Mouse (Mus musculus) spleen, adult 2 months (tissue): ENCODE measurements around the gene 1810024B03Rik. TPM values are rescaled to one million over a fixed set of nuclear protein-coding genes. Genes with fewer than 3 reads are reported as not detected.
"Not testable (repeated sequence)": the region's sequence is repeated elsewhere in the genome, so short reads cannot be mapped to it uniquely, and the experiment has no call there.

Experiments used
- DNase-seq, 2 experiments: peaks; one replicate each; pipeline versions ENCODE4 v3.0.0 to v3.0.0-alpha.2; 2012 to 2021; ENCODE audit warnings: low spot score in 2 of 2, low read depth in 1 of 2
- H3K27ac ChIP-seq: fragments of 200-500 bp; 2 replicates; pipeline ENCODE4 v1.5.1; 2012; ENCODE audit warnings: low read length, inconsistent platforms; ENCODE audit not compliant: insufficient read depth
- H3K27me3 ChIP-seq: fragments of 200-500 bp; 2 replicates; pipeline ENCODE4 v1.6.1; 2012; ENCODE audit warnings: mild to moderate bottlenecking, moderate library complexity, low read length, inconsistent platforms; ENCODE audit not compliant: control insufficient read depth, insufficient read depth
- H3K36me3 ChIP-seq: fragments of 200-500 bp; 2 replicates; pipeline ENCODE4 v1.6.1; 2012; ENCODE audit warnings: mild to moderate bottlenecking, low read length, inconsistent platforms; ENCODE audit not compliant: control insufficient read depth, insufficient read depth
- H3K4me1 ChIP-seq: fragments of 200-500 bp; 2 replicates; pipeline ENCODE4 v1.6.1; 2011; ENCODE audit warnings: inconsistent platforms; ENCODE audit not compliant: control insufficient read depth, insufficient read depth, insufficient read length
- H3K4me3 ChIP-seq: fragments of 200-500 bp; 2 replicates; pipeline ENCODE4 v1.5.1; 2011; ENCODE audit warnings: mild to moderate bottlenecking, inconsistent platforms; ENCODE audit not compliant: insufficient read depth, insufficient read length; ENCODE audit errors: extremely low read depth
- CTCF ChIP-seq: fragments of 200-500 bp; IDR thresholded peaks from 2 replicates; pipeline ENCODE4 v1.5.1; 2011; ENCODE audit warnings: mild to moderate bottlenecking, inconsistent platforms; ENCODE audit not compliant: insufficient read depth, insufficient read length, insufficient replicate concordance; ENCODE audit errors: extremely low read depth
- POLR2A ChIP-seq: fragments of 200-500 bp; IDR thresholded peaks from 2 replicates; pipeline ENCODE4 v1.6.1; 2011; ENCODE audit warnings: low read depth, low read length, inconsistent platforms
- WGBS: fragments of 180-500 bp; shearing (Covaris S2); methylation state at CpG from one replicate; pipeline ENCODE4 v1.1.7; 2018; 5-methylcytosine and 5-hydroxymethylcytosine counted together
- polyA plus RNA-seq: library from polyadenylated mRNA; depleted of rRNA; stranded (reverse); fragments of >200 nt; gene quantifications from 2 replicates; pipeline ENCODE4 v1.2.3, GENCODE M21; 2012

The 1810024B03Rik gene
- polyA plus RNA-seq, 1 experiment = 0.60 TPM

GRCm38 (mm10) chr2:127182598-127183381 is 25.3 kb downstream of the 1810024B03Rik start:
- H3K4me1 ChIP-seq = no peaks in the 10 kb centered on the region
- H3K36me3 ChIP-seq = no peaks in the 10 kb centered on the region
- peak overlapping the region; percentile 95 for H3K27ac ChIP-seq
- DNase-seq = peak; percentile 76 to 87
- H3K4me3 ChIP-seq = peak overlapping the region; percentile 71
- 3% methylated on average over 17 of the region's 17 CpGs for WGBS
- H3K27me3 ChIP-seq = no peaks in the 10 kb centered on the region
- TF ChIP-seq CTCF (no peak), POLR2A (peak; percentile 32; the same call in 1 of the 2 replicates)

DNA sequence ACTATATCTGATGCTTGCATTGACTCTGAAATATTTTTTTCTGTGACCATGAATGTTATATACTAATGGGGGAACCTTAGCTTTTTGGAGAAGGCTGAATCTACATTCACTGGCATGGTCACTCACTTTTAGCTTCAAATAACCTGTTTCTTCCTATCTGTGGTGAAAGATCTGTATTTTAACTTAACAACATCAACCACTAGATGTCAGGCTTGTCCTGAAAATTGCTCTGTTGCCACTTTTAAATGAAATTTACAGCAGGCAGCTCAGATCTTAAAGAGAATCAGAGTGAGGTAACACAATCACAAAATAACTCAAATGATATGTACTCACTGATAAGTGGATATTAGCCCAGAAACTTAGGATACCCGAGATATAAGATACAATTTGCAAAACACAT is 41.8 kb downstream of the 1810024B03Rik start:
- not testable (repeated sequence) for H3K36me3 ChIP-seq, H3K27me3 ChIP-seq, H3K27ac ChIP-seq, H3K4me3 ChIP-seq, H3K4me1 ChIP-seq
- 26% methylated on average over 1 of the region's 1 CpGs for WGBS
- peak; percentile 8 to 17 for DNase-seq

- H3K4me1 ChIP-seq = no peaks in the 10 kb centered on the region
- H3K27ac ChIP-seq = no peak overlapping the region
- no peaks in the 10 kb centered on the region for H3K36me3 ChIP-seq
- H3K27me3 ChIP-seq = no peaks in the 10 kb centered on the region
- no peak for DNase-seq
- TF ChIP-seq CTCF = no peak
- 48% methylated on average over 4 of the region's 4 CpGs for WGBS
- no peak overlapping the region for H3K4me3 ChIP-seq
These were observed 42.4 kb downstream of the 1810024B03Rik start for GRCm38 (mm10) chr2:127165675-127166074.

GRCm38 (mm10) chr2:127145699-127146098 is 62.4 kb downstream of the 1810024B03Rik start:
- no peaks in the 10 kb centered on the region for H3K27me3 ChIP-seq
- no peak overlapping the region for H3K4me3 ChIP-seq
- TF ChIP-seq CTCF (no peak), POLR2A (no peak)
- WGBS = 80% methylated on average over 3 of the region's 3 CpGs
- H3K27ac ChIP-seq = no peak overlapping the region
- no peak for DNase-seq
- H3K36me3 ChIP-seq = peaks cover 2% of the 10 kb centered on the region; the same call in 1 of the 2 replicates
- peaks cover 4% of the 10 kb centered on the region; the same call in 1 of the 2 replicates for H3K4me1 ChIP-seq

DNA sequence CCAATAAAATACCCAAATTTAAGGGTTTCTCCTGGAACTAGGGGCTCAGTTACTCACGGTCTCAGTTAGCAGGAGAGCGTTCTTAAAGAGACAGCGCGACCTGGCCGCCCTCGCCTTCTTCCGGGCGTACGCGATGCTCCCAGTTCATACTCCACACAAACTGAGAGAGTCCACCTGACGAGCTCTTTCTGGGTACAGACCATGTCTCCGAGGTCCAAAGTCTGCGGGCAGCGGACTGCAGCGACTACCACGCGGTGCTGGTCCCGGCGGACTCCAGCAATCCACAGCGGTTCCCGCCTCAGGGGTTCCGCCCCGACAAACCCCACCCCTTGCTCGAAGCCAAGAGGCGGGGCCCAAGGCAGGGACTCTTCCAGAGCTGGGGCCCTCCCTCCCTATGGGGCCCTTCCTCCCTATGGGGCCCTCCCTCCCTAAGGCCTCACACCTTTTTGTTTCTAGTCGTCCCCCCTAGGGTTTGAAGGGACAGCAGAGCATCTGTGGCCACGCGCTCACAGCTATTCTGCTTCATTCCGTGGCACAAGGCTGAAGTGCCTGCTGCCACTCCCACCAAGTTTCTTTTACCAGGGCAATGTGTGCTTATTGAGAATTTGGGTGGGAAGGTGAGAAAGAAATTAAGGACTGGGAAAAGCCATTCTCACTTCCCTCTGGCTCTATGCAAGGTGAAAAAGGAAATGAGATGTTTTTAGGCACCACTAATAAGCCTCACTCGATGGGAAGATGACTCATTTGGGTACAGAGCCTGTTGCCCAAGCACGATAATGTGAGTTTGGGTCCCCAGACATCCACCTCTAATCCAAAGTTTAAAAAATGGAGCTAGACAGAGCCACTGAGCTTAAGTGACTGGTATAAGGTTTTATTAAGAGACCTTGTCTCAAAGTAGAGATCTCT is 64.7 kb downstream of the 1810024B03Rik start, which contains the start of gene Itpripl1:
Itpripl1 (minus strand) TSS at position 285 of the 906 bp plus-strand sequence.
- TF ChIP-seq POLR2A = no peak; the same call in 1 of the 2 replicates
- TF ChIP-seq CTCF = no peak
- 4% methylated on average over 31 of the region's 31 CpGs for WGBS
- H3K36me3 ChIP-seq = peaks cover 4% of the 10 kb centered on the region; the same call in 1 of the 2 replicates
- DNase-seq = peak in 1 of 2 experiments; percentile 72
- no peaks in the 10 kb centered on the region for H3K27me3 ChIP-seq
- H3K4me1 ChIP-seq = peaks cover 4% of the 10 kb centered on the region; the same call in 1 of the 2 replicates
- H3K4me3 ChIP-seq = peak within 1 kb of the TSS; percentile 85
- H3K27ac ChIP-seq = peak within 1 kb of the TSS; percentile 63

DNA sequence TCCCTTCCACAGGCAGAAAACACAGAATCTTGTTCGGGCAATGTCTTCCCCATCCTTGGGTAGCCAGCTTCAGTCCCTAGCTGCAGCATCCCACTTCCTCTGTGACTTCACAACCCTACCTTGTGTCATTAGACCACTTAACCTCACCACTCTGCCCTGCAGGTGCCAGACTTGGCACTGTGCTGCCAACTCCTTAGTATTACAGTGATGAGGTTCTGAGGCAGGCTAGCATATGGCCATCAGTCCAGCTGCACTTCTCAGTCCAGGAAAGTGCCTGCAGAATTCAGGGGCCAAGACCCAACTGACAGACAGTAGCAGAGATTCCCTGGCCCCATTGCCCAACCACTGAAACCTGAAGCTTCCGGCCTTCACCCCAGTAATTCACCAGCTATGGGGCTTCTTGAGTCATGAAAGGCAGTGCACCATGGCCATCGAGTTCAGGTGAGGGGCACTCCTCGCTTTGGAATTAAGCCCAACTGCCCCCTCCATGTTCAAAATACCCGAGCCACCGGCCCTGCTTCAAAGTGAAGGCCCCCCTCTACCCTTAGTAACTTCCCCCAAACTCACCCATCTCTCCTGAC is 65.4 kb downstream of the 1810024B03Rik start:
- WGBS = 3% methylated on average over 6 of the region's 6 CpGs
- Histone ChIP-seq H3K36me3 (peaks cover 4% of the 10 kb centered on the region; the same call in 1 of the 2 replicates), H3K27ac (peak overlapping the region; percentile 63), H3K27me3 (no peaks in the 10 kb centered on the region), H3K4me1 (peaks cover 4% of the 10 kb centered on the region; the same call in 1 of the 2 replicates), H3K4me3 (peak overlapping the region; percentile 85)
- TF ChIP-seq POLR2A = no peak
- no peak for TF ChIP-seq CTCF
- no peak for DNase-seq
